Mouse (Mus musculus): ENCODE measurements at regions not wholly inside any gene's neighbourhood (a gene's known extent, or its start where the extent isn't known, plus 50 kb on each side); places are given as distances from the start of the nearest gene placed in this dataset.
"Not testable (repeated sequence)": the region's sequence is repeated elsewhere in the genome, so short reads cannot be mapped to it uniquely, and the experiment has no call there.

DNA sequence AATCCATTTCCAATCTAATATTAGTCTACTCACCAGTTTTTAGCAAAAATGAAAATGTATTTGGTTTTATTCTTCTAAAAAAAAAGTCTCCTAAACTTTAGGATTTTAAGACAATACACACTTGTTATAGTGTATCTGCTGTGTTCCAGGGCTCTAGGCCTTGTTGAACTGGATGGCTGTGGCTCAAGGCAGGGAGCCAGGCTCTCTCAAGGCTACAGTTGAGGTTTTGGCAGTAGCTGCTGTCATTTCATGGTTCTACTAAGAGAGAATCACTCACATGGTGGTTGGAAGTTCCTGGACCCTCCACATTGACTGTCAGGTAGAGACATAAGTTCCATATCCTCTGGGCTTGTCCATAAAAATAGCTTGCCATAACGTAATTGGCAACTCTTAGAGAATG is 282.2 kb upstream of the Dcbld2 start:
- intact Hi-C loops (cut with DNase I), result no loop called here
- no peak for DNase-seq

DNA sequence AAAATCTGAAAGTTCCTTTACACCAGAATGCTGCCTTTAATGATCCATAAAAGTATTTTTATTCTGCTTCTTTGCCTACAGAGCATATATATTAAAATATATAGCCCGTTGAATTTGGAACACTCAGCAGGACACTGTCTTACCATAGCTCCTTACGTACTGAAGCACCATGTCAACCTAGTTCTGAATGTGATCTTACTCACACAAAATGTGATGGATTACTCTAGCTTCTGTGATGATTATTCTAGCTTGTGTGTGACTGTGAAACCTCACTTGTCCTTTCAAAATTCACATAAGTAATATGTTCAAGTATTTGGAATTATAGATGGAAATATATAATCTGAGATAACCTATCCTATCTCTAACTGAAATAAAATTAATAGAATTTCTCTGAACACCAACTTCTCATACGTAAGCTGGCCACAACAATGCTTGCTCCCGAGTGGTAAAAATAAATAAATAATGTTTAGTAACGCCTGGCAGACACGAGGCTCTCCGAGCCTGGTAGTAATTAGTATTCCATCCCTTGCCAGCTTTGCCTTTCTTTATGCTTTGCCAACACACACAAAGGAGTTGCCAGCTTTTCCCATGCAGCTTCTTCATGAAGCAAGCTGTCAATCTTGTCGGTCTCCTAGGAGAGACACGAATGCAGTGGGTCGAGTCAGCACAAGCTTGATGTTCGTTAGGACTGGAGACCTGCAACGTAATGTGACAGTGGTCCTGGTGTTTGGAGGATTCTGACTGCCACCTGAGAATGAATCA is 271.9 kb upstream of the Dcbld2 start:
- no peak for DNase-seq
- intact Hi-C loops (cut with DNase I), result no loop called here

DNA sequence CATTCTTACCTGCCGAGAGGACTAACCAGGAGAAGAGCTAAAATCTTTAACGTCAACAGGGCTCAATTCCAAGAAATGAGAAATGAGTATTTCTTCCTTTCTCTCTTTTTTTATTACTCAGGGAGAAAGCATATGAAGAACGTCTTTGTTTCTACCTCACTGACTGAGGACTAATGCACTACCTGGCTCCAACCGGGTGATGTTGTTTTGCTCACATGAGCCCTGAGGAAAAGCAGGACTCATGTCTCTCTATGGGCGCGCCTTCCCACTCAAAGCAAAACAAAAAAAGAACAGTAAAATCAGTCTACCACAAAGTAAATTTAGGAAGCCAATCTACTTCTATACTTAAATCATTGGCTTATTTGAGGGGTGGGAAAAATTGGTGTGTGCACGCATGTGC is 271.3 kb upstream of the Dcbld2 start:
- intact Hi-C loops (cut with DNase I), result no loop called here
- DNase-seq, result no peak

DNA sequence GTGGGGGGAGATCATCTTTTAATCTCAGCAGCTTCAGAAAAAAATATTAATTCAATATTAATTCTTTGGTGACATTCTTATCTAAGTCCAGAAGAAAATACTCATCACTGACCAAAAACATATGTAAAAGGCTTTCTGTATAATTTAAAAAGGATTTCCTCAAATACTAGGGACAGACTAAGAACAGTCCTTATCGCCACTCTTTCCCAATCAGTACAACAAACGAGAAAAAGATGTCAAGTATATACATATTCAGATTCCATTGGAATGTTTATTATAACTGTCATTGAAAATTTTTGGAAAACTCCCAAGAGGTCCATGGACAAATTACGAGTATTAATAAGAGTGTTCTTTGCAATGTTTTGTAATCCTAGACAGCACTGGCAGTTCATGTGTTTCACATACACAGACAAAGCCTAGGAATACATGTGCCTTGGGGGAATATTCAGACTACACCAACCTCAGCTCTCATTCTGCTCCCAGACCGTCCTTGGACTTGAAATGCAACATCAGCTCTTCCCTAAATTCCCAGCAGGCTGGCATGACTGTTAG is 270.4 kb upstream of the Dcbld2 start:
- DNase-seq, result no peak
- intact Hi-C loops (cut with DNase I), result no loop called here

DNA sequence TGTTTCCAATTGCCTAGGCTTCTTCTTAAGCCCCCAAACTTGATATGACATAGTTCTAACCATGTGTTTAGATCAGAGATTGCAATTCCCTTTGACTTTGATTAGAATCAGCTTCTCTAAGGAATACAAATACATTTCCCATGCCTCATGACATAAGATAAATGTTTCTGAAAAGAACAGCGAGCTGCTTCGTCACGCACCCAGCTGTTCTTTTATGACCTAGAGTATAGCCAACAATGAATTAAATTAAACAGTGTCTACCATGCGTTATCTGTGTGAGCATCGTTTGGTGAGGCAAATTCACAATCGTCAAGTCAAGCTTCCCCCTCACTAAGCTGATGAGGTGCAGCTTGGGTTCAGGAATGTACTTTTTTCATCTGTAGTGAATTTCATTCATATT is 261.8 kb upstream of the Dcbld2 start:
- intact Hi-C loops (cut with DNase I), result no loop called here
- no peak for DNase-seq

DNA sequence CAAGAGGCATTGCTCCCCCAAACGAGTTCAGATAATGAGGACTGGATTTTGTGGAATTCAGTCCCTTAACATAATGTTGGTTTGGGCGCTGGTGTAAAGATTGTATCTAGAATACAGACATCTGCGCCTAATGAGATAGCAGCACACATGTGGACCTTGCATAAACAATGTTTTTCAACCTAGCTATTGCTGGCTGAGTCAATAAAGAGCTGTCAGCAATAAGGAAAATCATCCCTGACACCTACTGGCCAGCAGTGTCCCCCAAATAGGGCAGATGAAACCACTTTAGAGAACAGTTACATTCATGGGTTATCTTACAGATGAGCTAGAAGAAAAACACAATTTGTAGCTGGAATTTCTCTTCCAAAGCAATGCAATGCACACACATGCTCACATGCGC is 252.7 kb upstream of the Dcbld2 start:
- DNase-seq, result no peak
- intact Hi-C loops (cut with DNase I), result no loop called here

DNA sequence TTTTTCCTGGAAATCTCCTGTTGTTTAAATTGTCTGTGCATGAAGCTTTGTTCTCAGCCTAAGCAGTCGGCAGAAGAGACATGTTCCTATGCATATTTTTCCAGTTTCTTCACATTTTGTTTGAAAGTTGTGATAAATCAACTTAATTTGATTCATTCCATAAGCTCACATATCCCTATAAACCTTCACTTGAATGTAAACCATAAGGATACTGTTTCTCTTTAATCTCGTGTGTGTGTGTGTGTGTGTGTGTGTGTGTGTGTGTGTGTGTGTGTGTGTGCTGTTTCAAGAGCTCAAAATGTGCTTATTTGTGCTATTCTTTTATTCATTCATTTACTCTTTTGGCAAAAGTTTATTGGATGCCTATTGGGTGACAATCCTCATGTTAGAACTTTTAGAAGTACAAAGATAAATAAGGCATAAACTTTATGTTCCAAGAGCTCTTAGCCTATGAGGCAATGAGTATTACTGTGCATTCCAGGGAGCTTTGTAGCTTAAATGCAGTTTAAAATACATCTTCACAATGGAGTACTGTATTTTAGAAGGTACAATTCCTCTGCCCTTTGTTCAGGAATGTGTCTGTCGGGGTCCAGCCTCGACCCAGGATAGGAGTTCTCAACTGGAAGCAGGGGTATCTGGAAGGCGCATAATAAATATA is 229.4 kb upstream of the Dcbld2 start:
- no peak for DNase-seq
- intact Hi-C loops (cut with DNase I), result no loop called here

DNA sequence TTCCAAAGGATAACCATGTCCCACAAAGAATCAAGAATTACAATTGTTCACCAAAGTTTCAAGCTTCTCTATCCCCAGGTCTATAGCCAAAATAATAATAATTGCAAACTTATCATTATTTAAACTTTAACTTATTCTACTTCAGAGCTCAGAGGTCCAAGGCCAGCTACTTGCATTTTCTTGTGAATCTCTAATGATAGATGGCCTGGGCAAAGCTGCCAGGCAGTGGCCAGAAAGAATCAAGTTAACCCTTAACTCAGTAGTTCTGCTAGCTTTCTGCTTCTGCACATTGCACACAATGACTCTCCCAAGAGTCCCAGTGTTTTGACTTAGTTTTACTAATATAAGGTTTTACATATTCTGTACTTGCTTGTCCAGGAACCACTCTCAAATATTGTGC is 228.3 kb upstream of the Dcbld2 start:
- DNase-seq; intact Hi-C loops (cut with DNase I): not testable (repeated sequence)

DNA sequence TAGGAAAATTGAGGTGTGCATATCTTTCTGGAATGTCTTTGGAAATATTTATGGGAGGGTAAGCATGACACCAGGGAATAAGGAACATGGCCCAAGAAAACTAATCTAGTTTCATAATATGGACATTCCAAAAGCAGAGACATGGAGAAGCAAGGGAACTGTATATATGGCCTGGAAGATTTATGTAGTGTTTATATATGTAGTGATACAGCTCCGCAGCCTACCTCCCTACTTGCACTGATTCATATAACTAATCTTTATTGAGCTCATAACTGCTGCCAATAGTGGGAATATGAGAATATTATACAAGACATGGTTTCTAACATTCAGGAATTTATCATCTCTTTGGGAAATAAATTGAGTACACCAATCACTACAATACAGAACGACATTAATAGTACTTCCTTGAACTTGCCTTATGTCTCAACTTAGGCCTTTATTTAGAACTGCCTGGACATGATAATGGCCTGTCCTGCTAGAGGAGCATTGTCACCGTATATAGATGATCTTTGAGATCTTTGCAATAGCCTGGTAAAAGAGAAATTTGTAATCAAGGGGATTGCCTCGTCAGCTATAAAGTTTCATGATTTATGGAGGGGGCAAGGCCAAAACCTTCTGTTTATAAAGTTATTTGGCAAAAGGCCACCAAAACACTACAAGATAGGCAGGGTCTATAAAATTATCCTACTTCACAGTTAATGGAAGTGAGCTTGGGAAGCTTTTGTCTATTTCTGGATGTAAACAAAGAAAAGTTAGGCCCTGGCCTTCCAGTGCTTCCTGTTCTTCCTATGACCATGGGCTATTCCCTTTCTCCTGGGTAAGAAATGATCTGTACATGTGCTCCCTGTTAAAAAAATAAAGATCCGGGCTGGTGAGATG is 213.4 kb upstream of the Dcbld2 start:
- DNase-seq, result no peak
- intact Hi-C loops (cut with DNase I), result no loop called here

DNA sequence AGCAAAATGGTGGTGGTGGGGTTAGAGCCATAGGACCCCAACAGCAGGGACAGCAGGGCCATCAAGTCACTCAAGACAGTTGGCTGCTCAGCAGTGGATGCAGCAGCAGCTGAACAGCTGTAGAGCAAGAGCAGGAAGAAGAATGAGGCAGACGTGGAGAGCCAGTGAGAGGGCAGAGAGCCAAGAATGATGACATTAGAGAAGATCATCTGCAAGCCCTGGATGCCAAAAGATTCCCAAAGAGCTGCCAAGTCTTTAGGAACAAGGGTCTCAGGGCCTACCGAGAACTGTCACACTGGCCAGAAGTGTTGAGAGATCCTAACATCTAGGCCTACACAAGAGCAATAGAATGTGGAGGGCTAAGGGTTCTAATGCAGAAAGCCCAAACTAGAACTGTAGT is 196.4 kb upstream of the Dcbld2 start:
- peak; percentile 21 to 42 for DNase-seq
- intact Hi-C loops (cut with DNase I), result no loop called here

DNA sequence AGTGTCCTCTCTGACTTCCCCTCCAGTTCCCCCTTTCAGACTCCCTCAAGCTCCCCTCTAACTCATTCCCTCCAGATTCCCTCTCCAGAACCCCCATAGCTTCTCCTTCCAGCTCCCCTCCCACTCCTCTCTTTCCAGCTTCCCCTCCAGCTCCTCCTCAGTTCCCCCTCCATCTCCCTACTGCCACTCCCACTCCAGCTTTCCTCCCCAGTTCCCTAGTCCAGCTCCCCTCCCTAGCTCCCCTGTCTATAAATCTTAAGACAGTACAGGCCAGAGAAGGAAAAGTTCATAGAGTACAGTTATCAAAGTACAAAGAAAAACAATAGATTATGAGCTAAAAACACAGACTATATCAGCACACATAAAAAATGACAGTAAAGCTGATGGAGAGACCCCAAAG is 173.6 kb upstream of the Dcbld2 start:
- intact Hi-C loops (cut with DNase I), result no loop called here
- DNase-seq, result no peak

DNA sequence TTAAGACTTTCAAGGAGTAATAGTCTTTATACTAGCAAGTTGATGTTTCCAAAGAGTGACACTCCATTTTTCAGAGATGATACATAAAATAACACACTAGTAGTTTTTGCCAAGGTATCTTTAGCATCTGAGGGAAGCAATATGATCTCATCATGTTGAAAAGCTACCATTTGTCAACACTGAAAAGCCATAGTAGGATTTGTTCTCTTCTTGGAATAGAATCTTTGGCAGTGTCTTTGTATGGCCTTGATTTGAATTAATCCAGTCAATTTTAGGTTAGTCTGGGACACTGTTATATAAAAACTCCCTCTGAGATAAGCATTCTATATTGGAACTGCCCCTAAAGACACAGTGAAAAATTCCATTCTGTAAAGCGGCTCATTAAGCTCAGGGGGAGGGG is 171.4 kb upstream of the Dcbld2 start:
- DNase-seq, result no peak
- intact Hi-C loops (cut with DNase I), result no loop called here

DNA sequence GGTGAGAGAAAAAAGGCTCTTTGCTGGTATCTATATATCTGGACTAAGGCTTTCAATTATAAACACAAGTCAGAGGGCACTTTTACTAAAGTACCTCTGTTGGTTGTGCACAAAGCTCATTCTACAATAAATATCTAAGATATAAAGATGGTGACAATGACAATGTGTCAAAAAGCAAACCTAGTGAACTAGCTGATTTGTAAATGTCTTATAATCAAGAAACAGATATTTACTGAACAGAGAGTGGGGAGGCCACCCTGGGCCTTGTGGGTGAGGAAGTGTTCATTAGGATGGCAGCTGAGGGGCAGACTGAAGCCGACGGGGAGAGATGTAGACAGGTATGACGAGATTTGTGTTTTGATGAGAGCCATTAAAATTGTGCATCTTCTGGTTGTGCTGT is 132.0 kb upstream of the Dcbld2 start:
- intact Hi-C loops (cut with DNase I), result no loop called here

DNA sequence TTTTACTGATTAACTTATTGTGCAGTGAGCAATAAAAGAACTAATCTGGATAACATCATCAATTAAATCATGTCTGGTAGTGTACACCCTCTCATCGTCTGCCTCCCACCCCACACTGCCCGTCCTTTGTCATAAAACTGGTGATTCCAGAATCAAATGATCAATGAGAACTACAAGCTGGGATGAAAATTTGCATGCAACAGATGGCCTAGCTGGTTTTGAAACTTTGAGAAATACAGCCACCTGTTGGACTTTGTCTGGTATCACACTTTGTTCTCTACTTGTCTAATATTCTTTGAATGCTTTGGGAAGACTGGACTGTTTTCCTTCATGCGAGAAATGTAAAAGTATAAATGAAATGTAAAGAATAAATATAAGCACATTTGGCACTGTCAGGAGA is 126.8 kb upstream of the Dcbld2 start:
- intact Hi-C loops (cut with DNase I), result loop anchor here (1.0 to 10.0 kb wide), 4 partner anchors 357 to 669 kb away; no protein-coding TSS in a partner anchor
- no peak for DNase-seq

More for the DNA sequence above, 132.0 kb upstream of the Dcbld2 start:
- DNase-seq, result no peak

DNA sequence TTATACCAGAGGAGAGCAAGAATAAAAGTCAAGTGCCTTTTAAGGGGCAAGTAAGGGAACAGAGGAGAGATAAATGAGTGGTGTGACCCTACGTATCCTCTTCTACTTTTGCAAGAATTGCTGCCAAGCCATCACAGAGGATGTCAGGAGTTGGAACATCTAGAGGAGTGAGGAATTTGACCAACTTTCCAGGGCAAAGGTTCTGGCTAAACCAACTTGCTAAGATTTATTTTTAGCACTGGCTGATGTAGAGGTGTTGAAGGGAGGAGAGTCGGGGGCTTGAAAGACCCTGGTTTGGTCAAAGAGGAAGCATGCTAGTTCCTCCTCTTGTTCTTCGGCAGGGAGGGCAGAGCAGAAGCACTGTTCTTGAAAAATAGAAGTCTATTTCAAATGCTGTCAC is 113.8 kb upstream of the Dcbld2 start:
- DNase-seq, result peak in 1 of 2 experiments; percentile 45
- intact Hi-C loops (cut with DNase I), result loop anchor here (10.0 kb wide), 1 partner anchor 370 kb away; no protein-coding TSS in a partner anchor

DNA sequence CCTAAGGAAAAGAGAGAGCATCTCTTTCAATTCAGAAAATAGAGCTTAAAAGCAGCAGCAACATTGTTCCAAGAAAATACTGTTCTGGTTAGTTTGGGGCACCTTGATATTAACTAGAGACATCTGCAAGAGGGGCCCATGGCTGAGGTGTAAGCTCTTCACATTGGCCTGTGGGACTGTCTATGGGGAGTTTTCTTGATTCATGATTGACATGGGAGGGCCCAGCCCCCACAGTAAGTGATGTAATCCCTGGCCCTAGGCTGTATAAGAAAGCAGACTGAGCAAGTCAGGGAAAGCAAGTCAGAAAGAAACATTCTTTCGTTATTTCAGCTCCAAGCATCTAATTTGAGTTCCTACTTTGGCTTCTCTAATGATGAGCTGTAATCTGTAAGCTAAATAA is 113.1 kb upstream of the Dcbld2 start:
- peak in 1 of 2 experiments; percentile 13 for DNase-seq
- intact Hi-C loops (cut with DNase I), result loop anchor here (10.0 kb wide), 1 partner anchor 370 kb away; no protein-coding TSS in a partner anchor

DNA sequence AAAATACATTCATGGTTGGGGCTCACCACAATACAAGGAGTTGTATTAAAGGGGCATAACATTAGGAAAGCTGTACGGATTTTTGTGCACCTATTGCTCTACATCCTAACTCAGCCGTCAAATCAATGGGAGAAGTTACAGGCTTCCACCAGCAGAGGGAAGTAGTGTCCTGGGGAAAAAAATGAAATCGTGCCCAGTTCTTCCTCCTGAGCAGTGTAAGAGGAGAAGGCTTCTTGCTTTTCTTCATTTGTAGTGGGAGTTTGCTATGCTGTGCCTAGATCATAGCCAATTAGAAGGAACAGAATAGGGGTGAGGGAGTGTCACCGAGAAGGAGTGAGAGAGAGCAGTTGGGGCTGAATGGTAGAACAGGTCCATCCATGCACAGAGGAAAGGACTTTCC is 108.7 kb upstream of the Dcbld2 start:
- intact Hi-C loops (cut with DNase I), result loop anchor here (2.0 to 10.0 kb wide), 2 partner anchors 325 to 365 kb away; no protein-coding TSS in a partner anchor

DNA sequence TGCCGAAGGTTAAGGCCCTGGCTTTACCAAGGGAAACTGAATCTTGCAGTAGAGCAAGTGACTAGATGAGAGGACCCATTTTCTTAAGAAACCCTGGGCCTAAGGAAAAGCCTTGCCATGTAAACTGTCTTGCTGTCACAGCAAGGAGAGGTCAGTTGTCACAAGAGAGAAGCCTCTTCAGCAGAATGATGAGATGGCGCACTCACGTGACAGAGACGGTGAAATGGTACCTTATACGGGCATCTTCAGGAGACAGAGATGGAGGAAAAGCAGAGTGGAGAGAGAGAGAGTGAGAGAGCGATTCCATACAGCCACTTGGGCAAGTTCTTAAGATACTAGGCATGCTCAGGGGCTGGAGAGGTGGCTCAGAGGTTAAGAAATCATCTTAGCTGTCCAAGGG is 108.1 kb upstream of the Dcbld2 start:
- intact Hi-C loops (cut with DNase I), result loop anchor here (10.0 kb wide), 1 partner anchor 105 kb away; the partner anchor contains the start of gene Dcbld2
- DNase-seq, result no peak

More for the DNA sequence above, 108.7 kb upstream of the Dcbld2 start:
- peak; percentile 56 to 75 for DNase-seq

DNA sequence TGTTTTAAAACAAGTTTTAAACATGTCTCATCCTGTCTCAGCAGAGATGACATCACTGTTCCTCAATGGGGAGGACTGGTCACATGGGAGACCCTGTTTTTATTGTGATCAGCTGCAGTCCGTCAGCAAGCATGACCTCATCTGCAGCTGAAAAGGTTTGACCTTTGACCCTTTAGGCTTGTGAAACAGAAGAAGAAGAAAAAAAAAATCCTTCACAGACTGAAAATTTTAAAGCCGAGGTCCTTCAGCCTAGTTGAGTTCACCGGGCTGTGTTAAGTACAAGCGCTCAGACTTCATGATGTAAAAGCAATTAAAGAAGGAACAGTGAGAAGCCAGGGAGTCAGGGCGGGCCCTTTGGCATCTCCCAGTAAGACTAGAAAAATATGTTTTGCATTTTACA is 104.7 kb upstream of the Dcbld2 start:
- intact Hi-C loops (cut with DNase I), result loop anchor here (10.0 kb wide), 1 partner anchor 101 kb away; the partner anchor contains the start of gene Dcbld2
- peak; percentile 25 to 50 for DNase-seq

DNA sequence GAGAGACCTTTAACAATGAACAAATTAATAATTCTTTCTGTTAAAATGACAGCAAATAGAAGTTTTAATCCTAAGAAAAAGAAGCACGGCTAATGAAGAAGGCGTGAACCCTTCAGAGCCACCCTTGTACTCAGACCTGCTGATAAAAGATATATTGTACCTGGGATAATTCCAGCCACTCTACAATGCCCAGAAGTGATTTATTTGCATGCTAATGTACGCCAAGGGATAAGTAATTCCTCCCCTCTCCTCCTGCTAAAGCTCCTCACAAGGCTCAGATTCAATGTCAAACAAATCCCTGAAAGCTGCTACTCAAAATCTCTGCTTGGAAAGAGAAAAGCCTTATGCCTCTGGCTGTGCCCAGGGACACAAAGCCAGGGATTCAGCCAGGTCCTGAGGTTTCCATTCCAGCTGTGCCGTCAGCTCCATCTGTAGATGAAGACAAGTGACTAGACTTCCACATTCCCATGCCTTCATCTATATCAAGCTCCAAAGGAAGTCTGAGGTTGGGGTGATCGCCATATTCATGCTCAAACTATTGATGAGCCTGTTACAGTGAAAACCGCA is 91.3 kb upstream of the Dcbld2 start:
- intact Hi-C loops (cut with DNase I), result no loop called here
- no peak for DNase-seq

All from heart, postnatal 14 days (tissue).